Mouse (Mus musculus): ENCODE data around the gene Elf5. TPM values are rescaled to one million over a fixed set of nuclear protein-coding genes. Genes with fewer than 3 reads are reported as not detected.

Gene Elf5
- total RNA-seq, 2 experiments from 2014 or later, result not detected

DNA sequence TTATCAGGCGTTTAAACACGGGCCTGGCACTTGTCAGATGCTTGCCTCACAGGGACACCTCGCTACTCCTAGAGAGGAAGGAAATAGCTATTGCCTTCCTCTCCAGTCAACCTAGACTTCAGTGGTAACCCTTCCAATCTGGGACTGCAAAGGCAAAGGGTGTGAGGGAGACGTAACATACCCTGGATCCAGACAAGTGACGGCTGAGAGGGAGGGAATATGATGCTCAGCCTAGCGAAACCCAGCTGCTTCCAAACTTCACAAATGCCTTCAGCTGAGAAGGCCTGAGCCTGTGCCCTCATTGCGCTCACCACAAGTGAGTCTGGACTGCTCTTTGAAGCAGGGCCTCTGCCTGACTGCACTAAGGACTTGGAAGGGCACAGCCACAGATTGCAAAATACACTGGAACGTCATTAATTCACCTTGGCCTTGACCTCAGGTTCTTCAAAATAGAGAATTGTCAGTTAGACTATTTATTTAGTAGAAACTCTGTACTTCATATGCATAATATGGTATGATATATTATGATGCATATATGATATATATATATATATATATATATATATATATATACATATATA lies 21.3 kb downstream of the Elf5 start:
- DNase-seq (ENCODE audit: low spot score in 2 of 2), result no peak

DNA sequence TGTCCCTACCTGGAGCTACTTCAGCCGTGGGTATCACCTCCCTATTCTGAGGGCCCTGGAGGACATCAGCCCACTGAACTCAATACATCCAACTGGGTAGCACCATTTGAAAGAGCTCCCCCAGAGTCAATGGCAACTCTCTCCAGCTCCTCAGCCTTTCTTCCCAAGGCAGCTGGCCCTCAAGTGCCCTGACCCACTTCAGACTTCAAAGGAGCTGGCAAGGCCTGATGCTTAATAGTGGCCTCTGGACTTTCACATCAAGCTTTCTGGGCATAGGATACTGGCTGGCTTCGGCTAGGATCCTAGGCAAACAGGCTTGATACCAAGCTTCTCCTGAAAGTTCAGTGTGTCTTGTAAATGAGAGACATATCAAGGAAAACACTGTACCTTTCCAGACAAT lies 23.6 kb downstream of the Elf5 start:
- no peak for DNase-seq (ENCODE audit: low spot score in 2 of 2)

- DNase-seq (ENCODE audit: low spot score in 2 of 2), result no peak
Measured at GRCm38 (mm10) chr2:103436534-103436933, 25.0 kb downstream of the Elf5 start.

DNA sequence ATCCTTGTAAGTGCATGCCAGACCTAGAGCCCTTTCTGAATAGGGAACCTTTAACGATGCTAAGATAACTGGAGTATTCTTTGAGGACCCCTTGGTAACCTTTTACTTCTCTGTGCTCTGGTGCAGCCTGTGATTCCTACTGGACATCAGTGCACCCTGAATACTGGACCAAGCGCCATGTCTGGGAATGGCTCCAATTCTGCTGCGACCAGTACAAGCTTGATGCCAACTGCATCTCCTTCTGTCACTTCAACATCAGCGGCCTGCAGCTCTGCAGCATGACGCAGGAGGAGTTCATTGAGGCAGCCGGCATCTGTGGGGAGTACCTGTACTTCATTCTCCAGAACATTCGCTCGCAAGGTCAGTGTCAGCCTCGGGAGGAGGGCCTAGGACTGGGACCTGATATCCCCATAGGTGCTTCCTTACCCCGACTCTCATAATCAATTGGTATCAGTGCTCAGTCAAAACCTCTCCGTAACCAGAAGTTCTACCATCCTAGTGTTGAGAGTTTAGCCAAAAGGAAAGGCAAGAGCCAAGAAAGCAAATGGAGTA lies 27.7 kb downstream of the Elf5 start:
- DNase-seq (ENCODE audit: low spot score in 2 of 2), result no peak

GRCm38 (mm10) chr2:103439710-103440109 lies 28.2 kb downstream of the Elf5 start:
- DNase-seq (ENCODE audit: low spot score in 2 of 2), result peak; percentile 51 to 83

- DNase-seq (ENCODE audit: low spot score in 2 of 2), result no peak
Measured at GRCm38 (mm10) chr2:103445776-103446175, 34.3 kb downstream of the Elf5 start.

- DNase-seq (ENCODE audit: low spot score in 2 of 2), result no peak
Measured at GRCm38 (mm10) chr2:103446326-103446725, 34.8 kb downstream of the Elf5 start.

DNA sequence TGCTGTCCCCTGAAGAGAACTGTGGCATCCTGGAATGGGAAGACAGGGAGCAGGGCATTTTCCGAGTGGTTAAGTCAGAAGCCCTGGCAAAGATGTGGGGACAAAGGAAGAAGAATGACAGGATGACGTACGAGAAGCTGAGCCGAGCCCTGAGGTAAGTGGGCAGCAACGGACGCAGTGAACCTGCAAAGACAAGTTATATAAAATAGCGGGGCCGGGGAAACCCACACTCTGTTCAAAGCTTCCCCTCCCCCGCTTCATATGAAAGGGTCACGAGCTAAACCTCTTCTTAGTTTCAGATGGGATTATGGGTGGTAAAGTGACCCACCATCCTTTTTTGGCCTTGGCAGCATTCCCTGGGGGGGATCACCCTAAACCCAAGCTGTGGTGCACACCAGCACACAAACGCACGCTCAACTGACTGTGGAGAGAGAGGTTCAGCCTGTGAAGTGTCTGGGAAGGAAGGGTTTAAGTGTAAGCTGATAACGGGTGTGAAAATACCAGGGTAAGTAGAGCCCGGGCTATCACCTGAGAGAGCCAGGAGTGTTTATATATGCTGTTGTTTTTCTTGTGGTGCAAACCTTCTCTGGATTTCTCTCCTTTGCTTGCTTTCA lies 37.6 kb downstream of the Elf5 start:
- no peak for DNase-seq (ENCODE audit: low spot score in 2 of 2)

DNA sequence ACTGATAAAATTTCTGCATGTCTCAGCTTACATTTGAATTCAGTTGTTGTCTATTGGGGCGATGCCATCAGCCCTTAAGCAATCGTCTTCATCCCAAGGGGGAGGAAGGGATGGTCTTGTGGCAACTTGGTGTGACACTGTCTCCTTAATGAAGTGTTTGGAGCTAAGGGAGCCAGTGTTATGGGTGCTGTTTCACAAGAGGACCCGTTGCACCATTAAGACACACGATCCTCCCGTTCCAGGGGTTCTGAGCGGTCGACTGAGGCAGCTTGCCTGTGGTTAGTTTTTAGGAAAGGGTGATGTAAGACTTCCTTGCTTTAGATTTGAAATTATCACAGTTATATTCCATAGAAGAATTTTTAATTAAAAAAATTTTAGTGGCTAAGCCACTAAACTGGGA lies 38.3 kb downstream of the Elf5 start:
- DNase-seq (ENCODE audit: low spot score in 2 of 2), result no peak

GRCm38 (mm10) chr2:103450267-103450666 lies 38.8 kb downstream of the Elf5 start:
- DNase-seq (ENCODE audit: low spot score in 2 of 2), result no peak

DNA sequence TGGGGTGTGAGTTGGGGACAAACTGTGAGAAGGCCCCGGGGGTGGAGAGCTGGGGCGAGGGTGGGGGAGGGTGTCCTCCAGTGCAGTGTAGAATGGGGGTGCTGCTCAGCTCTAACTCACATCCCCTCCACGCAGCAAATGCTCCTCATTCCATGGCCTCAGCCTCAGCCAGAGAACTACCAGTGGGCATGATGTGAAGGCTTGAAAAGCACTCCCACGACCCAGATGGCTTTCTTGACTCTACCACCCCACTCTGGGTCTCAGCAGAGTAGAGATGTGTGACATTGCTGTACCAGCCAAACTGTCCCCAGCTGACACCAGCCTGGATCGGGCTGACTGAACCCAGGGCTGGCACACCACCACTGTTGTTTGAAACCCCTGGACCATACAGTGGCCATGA lies 41.1 kb downstream of the Elf5 start:
- no peak for DNase-seq (ENCODE audit: low spot score in 2 of 2)

DNA sequence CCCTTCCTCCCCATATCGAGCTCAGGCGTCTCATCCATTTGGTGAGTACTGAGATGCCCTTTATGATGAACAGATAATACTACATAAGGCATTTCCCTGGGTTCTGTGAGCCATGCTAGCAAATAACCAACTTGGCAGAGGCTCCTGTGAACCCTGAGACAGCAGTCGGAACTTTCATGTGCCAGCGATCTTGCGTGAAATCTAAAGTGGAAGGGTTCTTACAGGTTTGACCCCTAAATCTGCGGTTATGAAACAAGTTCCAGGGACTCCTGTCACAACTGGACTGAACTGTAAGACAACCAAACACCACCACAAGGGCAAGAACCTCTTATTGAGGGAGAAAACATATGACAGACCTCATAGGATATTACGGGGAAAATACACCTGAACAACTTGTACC lies 44.3 kb downstream of the Elf5 start:
- no peak for DNase-seq (ENCODE audit: low spot score in 2 of 2)

DNA sequence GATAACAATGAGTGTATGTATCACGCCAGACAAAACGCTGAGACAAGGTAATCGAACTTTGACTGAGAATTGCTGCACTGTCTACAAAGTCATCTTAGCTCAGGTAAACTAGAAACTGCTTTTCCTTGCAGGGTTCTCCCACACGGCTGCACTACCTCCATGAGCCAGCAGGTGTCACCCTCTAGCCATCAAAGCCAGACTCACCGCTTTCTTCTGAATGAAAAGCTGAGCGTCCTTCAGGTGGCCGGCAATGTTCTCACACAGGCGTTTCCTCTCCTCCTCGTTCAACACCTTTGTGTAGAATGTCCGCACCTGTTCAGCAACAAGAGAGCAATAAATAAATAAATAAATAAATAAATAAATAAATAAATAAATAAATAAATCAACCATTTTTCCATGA lies 45.2 kb downstream of the Elf5 start:
- peak; percentile 54 to 66 for DNase-seq (ENCODE audit: low spot score in 2 of 2)

- no peak for DNase-seq (ENCODE audit: low spot score in 2 of 2)
Measured at GRCm38 (mm10) chr2:103457048-103457447, 45.6 kb downstream of the Elf5 start.

GRCm38 (mm10) chr2:103457628-103458027 lies 46.1 kb downstream of the Elf5 start:
- DNase-seq (ENCODE audit: low spot score in 2 of 2), result no peak

- DNase-seq (ENCODE audit: low spot score in 2 of 2), result no peak
Measured at GRCm38 (mm10) chr2:103459069-103459468, 47.6 kb downstream of the Elf5 start.

- no peak for DNase-seq (ENCODE audit: low spot score in 2 of 2)
Measured at GRCm38 (mm10) chr2:103461210-103461609, 49.7 kb downstream of the Elf5 start.

DNA sequence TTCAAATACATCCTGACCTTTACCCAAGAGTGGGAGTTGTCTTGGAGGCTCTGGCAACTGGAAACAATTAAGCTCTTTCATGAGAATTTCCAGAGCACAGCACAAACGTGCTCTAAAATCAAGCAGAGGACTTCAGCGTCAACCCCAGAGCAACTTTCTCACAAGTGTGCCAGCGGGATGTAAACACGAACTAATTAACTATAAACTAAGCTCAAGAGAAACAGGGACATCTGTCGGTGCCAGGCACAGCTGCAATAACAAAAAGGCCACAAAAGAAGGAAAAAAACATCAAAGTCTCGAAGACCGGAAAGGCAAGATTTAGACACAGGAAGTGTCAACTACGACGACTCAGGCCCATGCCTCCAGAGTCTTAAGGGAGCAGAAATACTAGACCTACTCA lies 50.3 kb downstream of the Elf5 start:
- DNase-seq (ENCODE audit: low spot score in 2 of 2), result no peak

GRCm38 (mm10) chr2:103462746-103463145 lies 51.3 kb downstream of the Elf5 start:
- DNase-seq (ENCODE audit: low spot score in 2 of 2), result no peak

DNA sequence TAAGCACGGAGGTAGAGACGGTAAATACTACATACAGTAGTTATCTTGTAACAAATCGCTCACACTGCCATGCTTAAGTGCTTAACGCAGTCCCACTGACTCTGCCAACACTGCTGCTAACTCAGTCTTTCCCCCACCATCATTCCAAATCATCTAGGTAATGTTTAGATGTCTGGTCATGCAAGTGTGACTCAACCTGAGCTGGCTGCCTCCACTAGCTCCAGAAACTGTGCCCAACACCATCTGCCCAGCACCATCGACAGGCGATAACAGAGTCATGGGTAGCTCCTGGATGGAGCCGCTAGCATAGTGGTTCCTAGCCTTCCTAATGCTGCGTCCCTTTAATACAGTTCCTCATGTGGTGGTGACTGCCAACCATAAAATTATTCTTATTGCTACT lies 53.0 kb downstream of the Elf5 start:
- no peak for DNase-seq (ENCODE audit: low spot score in 2 of 2)

DNA sequence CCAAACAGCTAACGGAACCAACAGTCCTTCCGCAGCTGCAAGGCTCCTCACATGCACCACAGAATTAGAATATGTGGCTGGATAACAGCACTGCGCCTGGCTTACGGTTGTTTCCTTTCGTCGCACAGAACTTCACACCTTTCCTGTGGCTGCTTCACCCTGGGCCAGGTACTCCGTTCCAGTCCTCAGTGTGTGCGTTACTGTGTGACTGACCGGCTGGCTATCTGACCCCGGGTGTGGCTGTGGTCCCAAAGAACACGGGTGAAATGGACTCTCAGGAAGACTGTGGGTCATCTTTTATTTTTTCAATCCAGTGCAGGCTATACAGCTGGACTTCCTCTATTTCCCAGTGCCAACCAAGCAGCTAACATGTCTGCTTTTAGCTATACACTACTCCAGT lies 53.9 kb downstream of the Elf5 start:
- DNase-seq (ENCODE audit: low spot score in 2 of 2), result no peak

DNA sequence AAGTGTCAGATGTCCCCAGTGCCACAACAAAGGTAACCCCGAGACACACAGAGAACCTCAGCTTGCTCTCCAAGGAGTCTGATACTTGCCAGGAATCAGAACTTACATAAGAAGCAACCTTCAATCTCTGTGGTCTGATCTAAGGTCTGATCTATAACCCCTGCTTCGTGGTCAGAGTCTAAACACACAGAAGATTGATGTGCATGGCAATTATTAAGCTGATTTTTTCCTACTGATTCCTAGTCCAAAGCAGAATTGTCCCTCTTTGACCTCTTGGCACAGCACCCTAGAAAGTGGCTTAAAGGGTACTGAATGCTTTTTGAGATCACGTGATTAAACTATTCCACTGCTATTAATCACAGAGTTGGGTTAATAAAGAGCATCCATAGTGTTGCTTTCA lies 54.8 kb downstream of the Elf5 start:
- DNase-seq (ENCODE audit: low spot score in 2 of 2), result no peak

DNA sequence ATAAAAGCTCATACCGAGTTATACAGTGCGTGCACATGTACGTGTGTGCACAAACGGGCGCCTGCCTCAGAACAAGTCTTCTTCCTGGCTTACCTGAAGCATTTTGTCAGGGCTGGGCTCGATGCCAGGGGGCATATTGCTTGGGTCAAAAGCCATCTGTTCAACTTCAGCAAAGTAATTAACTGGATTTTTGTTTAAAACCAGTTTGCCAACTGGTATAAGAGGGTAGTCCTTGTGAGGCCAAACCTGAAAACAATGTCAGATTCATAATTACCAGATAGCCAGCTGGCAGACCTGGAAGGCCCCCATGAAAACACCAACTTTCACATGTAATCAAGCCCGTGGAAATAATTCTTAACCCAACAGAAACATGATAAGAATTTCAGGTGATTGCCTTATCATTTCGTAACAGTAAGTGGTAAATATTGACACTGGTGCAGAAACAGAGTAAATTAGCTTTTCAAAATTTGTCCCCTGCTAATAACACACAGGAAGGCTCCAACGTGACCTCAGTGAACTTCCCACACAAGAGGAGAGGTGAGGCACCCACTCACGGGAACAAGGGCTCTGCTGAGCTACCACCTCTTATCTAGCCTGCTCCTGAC lies 55.6 kb downstream of the Elf5 start:
- DNase-seq (ENCODE audit: low spot score in 2 of 2), result no peak

Data from gastrocnemius, postnatal 4 days (tissue).